Mouse (Mus musculus): ENCODE measurements at regions not wholly inside any gene's neighbourhood (a gene's known extent, or its start where the extent isn't known, plus 50 kb on each side); places are given as distances from the start of the nearest gene placed in this dataset.

- Histone ChIP-seq H3K4me1 (no peaks in the 10 kb centered on the region), H3K4me3 (replicated peaks) (no peak overlapping the region), H3K4me2 (no peak overlapping the region), H3K9ac (no peak overlapping the region), H3K36me3 (replicated peaks) (no peaks in the 10 kb centered on the region), H3K27me3 (no peaks in the 10 kb centered on the region), H3K27ac (no peak overlapping the region), H3K9me3 (no peaks in the 10 kb centered on the region)
- 90% methylated on average over 2 of the region's 2 CpGs for WGBS
- no peak for ATAC-seq (ENCODE audit: low FRiP score)
Observed at GRCm38 (mm10) chr10:99919925-99920324, 95.5 kb upstream of the Kitl start.

DNA sequence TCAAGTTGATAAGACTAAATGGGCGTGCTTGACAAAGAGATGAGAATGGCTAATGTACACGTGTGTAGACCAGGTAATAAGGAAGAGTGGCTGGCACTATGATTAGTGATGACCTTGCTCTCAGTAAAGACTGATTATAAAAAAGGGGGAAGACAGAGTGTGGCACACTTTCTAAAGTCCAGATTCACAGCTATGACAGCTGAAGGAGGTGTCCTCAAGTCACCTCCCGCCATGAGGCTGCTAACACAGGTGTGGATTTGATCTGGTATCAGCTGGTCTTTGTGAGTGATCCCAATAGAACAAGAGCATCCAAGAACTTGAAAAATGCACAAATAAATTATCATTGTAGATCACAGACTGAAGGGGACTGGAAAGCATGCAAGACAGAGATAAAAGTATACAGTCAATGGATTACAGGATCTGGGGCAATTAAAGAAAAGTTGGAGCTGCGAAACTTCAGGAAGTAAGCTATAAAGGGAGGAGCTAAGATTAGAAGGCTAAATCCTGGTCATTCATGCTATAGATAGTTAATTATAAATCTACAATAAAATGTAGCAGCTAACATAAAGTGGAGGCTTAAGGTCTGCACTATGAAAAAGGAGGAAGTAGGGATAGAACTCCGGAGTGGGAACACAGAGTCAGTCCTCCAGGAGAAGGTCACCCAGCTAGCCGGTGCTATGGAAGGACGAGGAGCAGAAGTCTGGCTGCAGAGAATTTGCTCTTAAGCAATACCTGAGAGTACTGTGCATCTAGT is 96.7 kb upstream of the Kitl start:
- no peak overlapping the region for H3K9ac ChIP-seq
- H3K4me2 ChIP-seq, result no peak overlapping the region
- WGBS, result 84% methylated on average over 7 of the region's 7 CpGs
- no peaks in the 10 kb centered on the region for H3K4me1 ChIP-seq
- no peak overlapping the region for H3K4me3 ChIP-seq (replicated peaks)
- no peak for ATAC-seq (ENCODE audit: low FRiP score)
- no peak overlapping the region for H3K27ac ChIP-seq
- no peaks in the 10 kb centered on the region for H3K9me3 ChIP-seq
- H3K36me3 ChIP-seq (replicated peaks), result no peaks in the 10 kb centered on the region
- no peaks in the 10 kb centered on the region for H3K27me3 ChIP-seq

DNA sequence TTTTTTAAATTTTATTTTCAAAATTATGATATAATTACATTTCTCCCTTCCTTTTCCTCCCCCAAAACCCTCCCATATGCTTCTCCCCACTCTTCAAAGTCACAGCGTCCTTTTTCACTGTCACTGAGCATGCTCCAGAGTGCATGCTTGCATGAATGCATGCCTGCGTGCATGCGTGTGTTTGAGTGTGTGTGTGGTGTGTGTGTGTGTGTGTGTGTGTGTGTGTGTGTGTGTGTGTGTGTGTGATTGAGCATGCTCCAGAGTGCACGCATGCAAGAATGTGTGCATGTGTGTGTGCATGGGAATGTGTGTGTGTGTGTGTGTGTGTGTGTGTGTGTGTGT is 101.6 kb upstream of the Kitl start:
- Histone ChIP-seq H3K9me3 (no peaks in the 10 kb centered on the region), H3K36me3 (replicated peaks) (no peaks in the 10 kb centered on the region), H3K4me1 (no peaks in the 10 kb centered on the region), H3K27ac (no peak overlapping the region), H3K4me3 (replicated peaks) (no peak overlapping the region), H3K9ac (no peak overlapping the region), H3K4me2 (no peak overlapping the region), H3K27me3 (peaks cover 10% of the 10 kb centered on the region; the same call in 1 of the 2 replicates)
- no peak for ATAC-seq (ENCODE audit: low FRiP score)
- WGBS, result 80% methylated on average over 4 of the region's 4 CpGs

DNA sequence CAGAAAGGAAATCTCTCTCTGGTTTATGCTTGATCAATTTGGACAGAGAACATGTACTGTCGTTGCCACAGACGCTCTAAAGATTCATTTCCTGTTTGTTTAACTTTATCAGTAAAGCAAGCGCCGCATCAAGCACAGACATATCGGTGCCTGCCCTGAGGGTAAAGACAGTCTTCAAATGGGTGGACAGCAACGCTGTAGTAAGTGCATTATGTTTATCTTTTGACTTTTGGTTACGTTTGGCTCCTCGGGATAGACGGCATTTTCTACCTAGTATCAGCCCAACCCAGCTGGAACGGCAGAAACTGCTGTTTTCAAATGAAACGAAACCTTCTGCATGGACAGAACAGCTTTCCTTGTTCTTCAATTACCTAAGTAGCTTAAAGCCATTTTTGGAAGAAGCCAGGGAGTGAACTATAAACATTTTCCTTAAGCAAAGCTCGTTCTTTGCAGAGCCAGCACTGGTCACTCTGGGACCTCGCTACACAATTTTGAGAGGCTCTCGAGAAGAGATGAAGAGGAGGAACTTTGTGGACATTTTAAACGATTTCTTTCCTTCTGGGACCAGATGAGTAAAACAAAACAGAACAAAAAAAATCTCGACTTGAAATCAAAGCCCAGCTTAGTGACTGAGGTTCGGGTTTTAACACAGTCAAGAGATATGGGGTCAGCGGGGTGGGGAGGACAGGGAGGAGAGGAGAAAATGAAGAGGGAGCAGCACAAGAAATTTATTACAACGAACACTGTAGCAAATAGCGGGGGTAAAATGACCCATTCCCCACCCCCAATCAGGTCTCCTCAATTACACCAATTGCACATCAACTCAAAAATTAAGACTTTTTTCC is 102.2 kb upstream of the Kitl start:
- H3K4me1 ChIP-seq, result peaks cover under 1% of the 10 kb centered on the region; the same call in 1 of the 2 replicates
- no peaks in the 10 kb centered on the region for H3K9me3 ChIP-seq
- no peaks in the 10 kb centered on the region for H3K36me3 ChIP-seq (replicated peaks)
- H3K27ac ChIP-seq, result no peak overlapping the region
- ATAC-seq (ENCODE audit: low FRiP score), result no peak
- no peak overlapping the region for H3K4me2 ChIP-seq
- H3K27me3 ChIP-seq, result peaks cover 10% of the 10 kb centered on the region; the same call in 1 of the 2 replicates
- H3K9ac ChIP-seq, result no peak overlapping the region
- WGBS, result 72% methylated on average over 20 of the region's 20 CpGs
- H3K4me3 ChIP-seq (replicated peaks), result no peak overlapping the region

- Histone ChIP-seq H3K4me3 (replicated peaks) (no peak overlapping the region), H3K9ac (no peak overlapping the region), H3K27me3 (peaks cover 10% of the 10 kb centered on the region; the same call in 1 of the 2 replicates), H3K4me1 (peaks cover 3% of the 10 kb centered on the region; the same call in 1 of the 2 replicates), H3K27ac (no peak overlapping the region), H3K9me3 (no peaks in the 10 kb centered on the region), H3K36me3 (replicated peaks) (no peaks in the 10 kb centered on the region), H3K4me2 (no peak overlapping the region)
- no peak for ATAC-seq (ENCODE audit: low FRiP score)
- 68% methylated on average over 4 of the region's 4 CpGs for WGBS
Observed at GRCm38 (mm10) chr10:99910011-99910723, 105.3 kb upstream of the Kitl start.

DNA sequence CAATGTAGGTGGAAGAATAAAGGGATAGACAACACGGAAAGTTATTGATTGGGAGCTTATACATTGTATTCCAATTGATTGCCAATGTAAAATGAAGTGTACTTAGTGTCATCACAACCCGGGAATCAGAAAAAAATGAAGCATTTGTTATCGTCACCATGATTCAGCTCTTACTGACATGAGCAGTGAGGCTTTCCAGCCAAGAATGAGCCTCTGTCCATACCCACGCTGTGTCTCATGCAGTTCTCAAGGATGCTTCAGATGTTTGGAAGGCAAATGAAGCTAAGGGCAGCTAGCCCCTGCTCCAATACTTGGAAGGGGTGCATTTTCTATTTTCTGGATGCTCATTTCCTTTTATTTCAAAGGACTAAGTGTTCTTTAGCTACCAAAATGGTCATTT is 107.4 kb upstream of the Kitl start:
- 43% methylated on average over 4 of the region's 4 CpGs for WGBS
- Histone ChIP-seq H3K36me3 (replicated peaks) (no peaks in the 10 kb centered on the region), H3K27me3 (peaks cover 10% of the 10 kb centered on the region; the same call in 1 of the 2 replicates), H3K4me1 (peaks cover 3% of the 10 kb centered on the region; the same call in 1 of the 2 replicates), H3K4me3 (replicated peaks) (no peak overlapping the region), H3K4me2 (no peak overlapping the region), H3K9ac (no peak overlapping the region), H3K9me3 (no peaks in the 10 kb centered on the region), H3K27ac (no peak overlapping the region)
- peak; percentile 27; the same call in 1 of the 2 replicates for ATAC-seq (ENCODE audit: low FRiP score)

DNA sequence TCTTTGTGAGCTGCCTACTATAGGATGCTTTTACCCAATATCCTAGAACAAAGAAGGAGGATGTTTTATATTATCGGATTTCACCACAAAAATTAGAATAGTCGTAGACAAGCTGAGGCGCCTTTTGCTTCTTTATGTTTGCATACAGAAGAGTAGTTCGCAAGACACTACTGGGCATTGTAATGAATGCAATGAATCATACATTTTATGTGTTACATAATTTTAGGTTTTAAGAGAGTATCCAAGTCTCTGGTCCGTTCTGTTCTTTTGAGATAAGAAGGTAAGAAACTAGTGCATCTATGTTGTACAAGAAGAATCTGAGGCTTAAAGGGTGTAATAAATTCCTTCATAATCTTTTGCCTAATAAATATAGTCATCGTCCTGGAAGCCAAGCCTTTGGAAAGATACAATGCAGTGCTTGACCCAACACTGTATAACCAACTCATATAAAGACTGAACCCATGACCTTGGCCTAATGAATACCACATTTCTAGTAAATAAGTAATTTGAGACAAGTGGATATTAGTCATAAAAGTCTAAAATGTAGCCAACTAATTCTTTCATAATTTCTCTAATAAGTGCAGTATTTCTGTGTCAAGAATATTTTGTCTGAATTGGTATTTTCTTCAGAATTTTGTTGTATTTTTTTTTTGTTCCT is 108.5 kb upstream of the Kitl start:
- 89% methylated on average over 6 of the region's 6 CpGs for WGBS
- Histone ChIP-seq H3K4me1 (peaks cover 3% of the 10 kb centered on the region; the same call in 1 of the 2 replicates), H3K36me3 (replicated peaks) (no peaks in the 10 kb centered on the region), H3K27me3 (peaks cover 10% of the 10 kb centered on the region; the same call in 1 of the 2 replicates), H3K4me3 (replicated peaks) (no peak overlapping the region), H3K9me3 (no peaks in the 10 kb centered on the region), H3K27ac (no peak overlapping the region), H3K9ac (no peak overlapping the region), H3K4me2 (no peak overlapping the region)
- no peak for ATAC-seq (ENCODE audit: low FRiP score)

DNA sequence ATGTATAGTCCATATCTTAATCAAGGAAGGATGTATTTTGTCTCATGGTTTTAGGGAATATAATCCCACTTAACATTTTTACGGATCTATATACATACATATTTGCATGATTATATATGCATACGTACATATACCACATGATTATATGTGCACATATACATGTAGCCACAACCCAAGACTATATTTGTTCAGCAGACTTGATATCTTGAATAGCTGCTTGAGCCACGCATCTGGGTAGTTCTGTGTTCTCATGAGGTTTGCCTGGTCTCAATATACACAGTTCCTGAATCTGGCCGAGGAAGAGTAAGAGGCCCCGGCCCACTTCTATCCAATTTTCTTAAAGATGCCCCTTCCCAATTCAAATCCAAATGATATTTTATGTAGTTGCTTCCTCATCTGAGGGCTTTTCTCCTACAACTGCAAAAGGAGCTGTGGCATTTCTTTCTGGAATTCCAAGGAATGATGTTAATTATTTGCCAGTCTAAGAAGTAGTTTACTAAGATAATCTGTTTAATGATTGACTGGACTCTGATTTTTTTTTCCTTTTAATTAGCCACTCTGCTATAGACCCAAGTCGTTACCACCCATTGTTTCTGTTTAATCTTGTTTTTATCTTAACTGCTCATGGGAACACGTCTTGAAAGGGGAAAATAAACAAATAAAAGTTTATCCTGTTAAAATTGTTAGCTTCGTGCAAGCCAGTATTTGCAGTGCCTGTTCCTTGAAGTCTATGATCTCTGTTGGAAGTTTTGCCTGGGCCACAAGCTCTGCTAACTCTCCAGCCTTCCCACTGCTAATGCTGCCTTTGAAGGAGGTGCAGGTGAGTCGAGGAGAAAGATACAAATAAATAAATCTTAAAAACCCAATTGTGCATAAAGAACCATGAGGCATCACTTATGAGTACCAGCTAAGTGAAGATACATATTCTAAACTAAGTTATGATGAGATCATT is 112.9 kb upstream of the Kitl start:
- ATAC-seq (ENCODE audit: low FRiP score), result no peak
- Histone ChIP-seq H3K9ac (no peak overlapping the region), H3K36me3 (replicated peaks) (no peaks in the 10 kb centered on the region), H3K27ac (no peak overlapping the region), H3K4me1 (0 out of 2 replicates have a peak, but pooled peaks cover 4% of the 10 kb centered on the region), H3K4me3 (replicated peaks) (no peak overlapping the region), H3K27me3 (no peaks in the 10 kb centered on the region), H3K4me2 (no peak overlapping the region), H3K9me3 (no peaks in the 10 kb centered on the region)
- 63% methylated on average over 9 of the region's 9 CpGs for WGBS

- no peaks in the 10 kb centered on the region for H3K9me3 ChIP-seq
- no peak overlapping the region for H3K4me2 ChIP-seq
- H3K9ac ChIP-seq, result no peak overlapping the region
- WGBS, result 60% methylated on average over 8 of the region's 8 CpGs
- H3K27ac ChIP-seq, result no peak overlapping the region
- H3K36me3 ChIP-seq (replicated peaks), result no peaks in the 10 kb centered on the region
- no peak overlapping the region for H3K4me3 ChIP-seq (replicated peaks)
- H3K4me1 ChIP-seq, result 0 out of 2 replicates have a peak, but pooled peaks cover 4% of the 10 kb centered on the region
- no peaks in the 10 kb centered on the region for H3K27me3 ChIP-seq
- ATAC-seq (ENCODE audit: low FRiP score), result peak; percentile 25; the same call in 1 of the 2 replicates
Observed at GRCm38 (mm10) chr10:99900955-99901835, 114.2 kb upstream of the Kitl start.

- Histone ChIP-seq H3K27ac (no peak overlapping the region), H3K36me3 (replicated peaks) (no peaks in the 10 kb centered on the region), H3K4me3 (replicated peaks) (no peak overlapping the region), H3K4me1 (no peaks in the 10 kb centered on the region), H3K9ac (no peak overlapping the region), H3K4me2 (no peak overlapping the region), H3K27me3 (no peaks in the 10 kb centered on the region), H3K9me3 (no peaks in the 10 kb centered on the region)
- ATAC-seq (ENCODE audit: low FRiP score), result no peak
- 53% methylated on average over 3 of the region's 3 CpGs for WGBS
Observed at GRCm38 (mm10) chr10:99893999-99894398, 121.4 kb upstream of the Kitl start.
